Mouse (Mus musculus) thymus, postnatal 36 days (tissue): ENCODE data around the gene Gatd1.
"Not testable (repeated sequence)": the region's sequence is repeated elsewhere in the genome, so short reads cannot be mapped to it uniquely, and the experiment has no call there.

Experiments used
- DNase-seq, 2 experiments: peaks; one replicate each; pipeline ENCODE4 v3.0.0; 2022; ENCODE audit warnings: mixed read lengths in 2 of 2

Gatd1 gene

DNA sequence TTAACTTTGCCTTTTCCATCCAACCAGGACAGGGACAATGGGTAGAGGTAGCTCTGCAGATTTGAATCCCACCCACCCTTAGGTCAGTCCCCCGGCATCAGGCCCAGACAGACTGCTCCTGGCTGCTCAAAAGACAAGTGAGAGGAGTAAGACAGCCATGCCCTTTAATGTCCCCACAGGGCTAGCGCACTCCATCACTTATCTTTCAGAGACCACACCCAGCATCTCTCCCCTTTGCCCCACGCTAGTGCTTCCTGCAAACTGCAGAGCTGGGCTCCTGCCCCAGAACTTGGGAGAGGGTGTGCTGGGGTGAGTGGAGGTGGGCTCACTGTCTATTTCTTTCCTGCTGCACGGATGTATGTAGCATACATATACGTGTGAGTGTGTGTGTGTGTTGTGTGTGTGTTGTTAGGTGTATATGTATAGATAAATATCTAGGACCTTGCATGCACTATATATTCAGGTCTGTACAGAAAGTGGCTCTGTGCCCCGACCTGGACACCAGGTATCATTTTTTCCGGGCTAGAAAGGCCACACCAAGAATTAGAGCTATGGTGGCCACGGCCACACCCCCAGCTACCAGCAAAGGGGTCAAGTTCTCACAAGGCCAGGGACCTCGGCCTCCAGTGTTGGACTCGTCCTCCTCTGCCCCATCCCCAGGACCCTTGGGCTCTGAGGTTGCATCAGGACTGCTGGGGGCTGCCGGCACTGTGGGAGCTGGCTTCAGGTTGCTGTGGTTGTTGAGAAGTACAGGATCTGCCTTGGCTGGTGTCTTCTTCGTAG is 13.2 kb upstream of the Gatd1 start:
- no peak for DNase-seq

DNA sequence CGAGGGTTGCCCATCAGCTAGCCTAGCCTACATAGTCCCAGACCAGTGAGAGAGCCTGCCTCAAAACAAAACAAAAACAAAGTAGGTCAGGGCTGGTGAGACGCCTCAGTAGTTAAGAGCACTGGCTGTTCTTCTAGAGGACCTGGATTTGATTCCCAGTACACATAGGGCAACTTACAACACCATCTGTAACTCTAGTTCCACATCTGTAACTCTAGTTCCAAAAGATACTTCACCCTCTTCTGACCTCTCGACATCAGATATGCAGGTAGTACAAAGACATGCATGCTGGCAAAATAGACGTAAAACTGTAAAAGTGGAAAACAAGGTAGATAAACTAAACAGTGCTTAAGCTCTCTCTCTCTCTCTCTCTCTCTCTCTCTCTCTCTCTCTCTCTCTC is 9.9 kb upstream of the Gatd1 start:
- no peak for DNase-seq

DNA sequence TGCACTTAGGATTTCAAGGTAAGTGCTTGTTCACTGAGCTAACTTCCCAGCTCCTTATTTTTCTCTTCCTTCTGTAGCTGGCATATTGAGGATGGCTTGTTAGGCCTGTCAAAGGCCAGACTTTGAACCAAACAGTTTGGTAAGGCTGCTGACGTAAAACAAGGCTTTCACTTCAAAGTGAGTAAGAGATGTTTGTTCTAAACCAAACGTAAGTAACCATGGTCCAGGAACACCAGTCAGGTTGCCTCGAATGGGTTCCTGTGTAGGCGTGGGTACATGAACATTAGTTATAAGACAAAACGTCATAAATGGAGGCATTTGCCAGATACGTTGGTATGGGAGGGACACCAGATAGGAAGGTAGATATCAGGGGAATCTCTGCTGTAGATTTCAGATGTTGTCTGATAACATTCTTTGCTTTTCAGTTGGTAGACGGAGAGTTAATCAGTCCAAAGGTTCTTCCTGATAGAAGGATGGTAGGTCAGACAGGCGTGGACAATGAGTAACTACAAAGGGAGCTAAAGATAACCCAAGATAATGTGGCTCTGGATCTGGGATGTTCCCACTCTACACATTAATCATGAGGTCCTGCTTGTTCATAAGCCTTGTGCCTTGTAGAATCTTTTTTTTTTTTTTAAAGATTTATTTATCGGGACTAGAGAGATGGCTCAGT is 6.2 kb upstream of the Gatd1 start:
- DNase-seq: no peak

DNA sequence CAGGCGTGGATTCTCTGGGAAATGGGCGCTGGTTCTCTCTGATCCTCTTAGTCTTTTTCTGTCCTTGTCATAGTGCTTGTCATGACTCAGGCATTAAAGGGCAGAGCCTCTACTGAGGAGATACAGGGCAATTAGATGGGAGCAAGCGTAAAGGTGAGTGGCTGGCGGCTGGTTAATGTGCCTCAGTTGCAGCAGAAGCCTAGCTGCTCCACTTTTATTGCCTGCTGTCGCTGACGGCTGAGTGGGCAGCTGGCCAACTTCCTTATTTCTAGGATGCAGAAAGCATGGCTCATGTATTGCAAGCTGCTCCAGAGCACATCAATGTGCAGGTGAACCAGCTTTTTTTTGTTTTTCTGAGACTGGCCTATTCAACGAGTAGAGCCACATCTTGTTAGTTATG is 5.0 kb upstream of the Gatd1 start:
- no peak for DNase-seq

DNA sequence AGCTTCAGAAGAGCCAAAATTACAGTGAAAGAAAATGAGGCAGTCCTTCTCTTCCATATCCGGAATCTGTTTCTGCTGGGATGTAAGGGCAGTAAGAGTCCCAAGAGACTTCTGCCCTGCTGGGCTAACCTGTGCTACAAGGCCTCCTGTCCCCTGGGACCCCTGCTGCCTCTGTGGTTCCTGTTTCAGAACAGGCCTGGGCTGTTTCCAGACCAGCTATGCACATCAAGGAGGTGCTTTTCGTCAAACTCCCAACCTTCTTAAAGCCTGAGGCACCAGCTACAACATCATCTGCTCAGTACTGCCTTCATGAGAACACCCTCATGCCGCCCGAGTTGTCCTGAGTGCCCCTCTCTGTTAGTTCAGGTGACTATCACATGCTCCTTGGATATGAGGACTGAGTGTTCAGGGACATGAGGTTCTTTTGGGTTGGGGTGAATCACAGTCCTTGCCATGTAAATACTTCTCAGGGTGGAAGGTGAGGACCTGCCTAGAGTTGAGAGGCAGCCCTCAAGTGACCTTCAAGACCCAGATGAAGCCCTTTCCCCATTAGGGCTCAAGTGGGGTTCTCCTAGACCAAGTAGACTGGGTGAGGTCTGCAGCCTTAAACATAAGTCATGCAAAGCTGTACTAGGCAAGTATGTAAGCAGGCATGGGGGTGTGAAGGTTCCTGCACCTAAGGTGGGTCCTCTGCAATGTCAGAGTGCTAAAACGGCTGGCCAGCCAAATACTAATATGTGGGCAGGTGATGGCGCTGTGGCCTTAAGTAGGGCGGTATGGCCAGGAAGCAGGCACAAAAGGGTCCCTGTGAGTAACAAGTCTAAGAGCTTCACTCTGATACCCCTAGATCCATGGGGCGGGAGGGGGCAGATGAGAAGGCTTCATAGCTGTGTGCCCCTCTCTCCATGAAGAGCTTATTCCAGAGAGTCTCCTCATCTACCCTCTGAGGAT is 4.1 kb upstream of the Gatd1 start:
- no peak for DNase-seq

DNA sequence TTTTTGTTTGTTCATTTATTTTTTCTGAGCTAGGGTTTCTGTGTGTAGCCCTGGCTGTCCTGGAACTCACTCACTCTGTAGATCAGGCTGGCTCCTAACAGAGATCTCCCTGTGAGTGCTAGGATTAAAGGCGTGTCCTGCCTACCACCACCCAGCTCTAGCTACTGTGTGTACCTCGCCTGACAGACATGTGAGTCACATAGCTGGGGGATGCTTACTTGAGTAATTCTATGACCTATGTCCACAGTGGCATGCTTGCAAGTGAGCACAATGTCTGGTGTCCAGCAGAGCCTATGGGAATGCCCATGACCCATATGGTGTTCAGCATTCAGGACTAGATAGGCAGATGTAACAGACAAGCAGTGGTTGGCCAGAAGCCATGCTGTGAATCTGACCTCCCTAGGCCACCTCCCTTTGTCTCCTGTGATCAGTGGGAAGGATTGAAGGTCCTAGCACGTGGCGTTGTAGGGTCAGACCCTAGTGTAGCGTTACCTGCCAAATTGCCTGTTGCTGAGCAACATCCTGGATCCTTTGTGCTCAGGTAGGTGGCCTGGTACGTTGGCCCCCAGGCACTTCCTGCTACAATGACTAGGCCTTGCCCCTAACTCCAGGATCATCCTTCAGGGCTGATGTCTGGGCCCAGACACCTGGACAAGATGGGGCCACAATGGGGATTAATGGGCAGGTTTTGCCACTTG is 2.4 kb upstream of the Gatd1 start:
- peak in 1 of 2 experiments; percentile 6 for DNase-seq

DNA sequence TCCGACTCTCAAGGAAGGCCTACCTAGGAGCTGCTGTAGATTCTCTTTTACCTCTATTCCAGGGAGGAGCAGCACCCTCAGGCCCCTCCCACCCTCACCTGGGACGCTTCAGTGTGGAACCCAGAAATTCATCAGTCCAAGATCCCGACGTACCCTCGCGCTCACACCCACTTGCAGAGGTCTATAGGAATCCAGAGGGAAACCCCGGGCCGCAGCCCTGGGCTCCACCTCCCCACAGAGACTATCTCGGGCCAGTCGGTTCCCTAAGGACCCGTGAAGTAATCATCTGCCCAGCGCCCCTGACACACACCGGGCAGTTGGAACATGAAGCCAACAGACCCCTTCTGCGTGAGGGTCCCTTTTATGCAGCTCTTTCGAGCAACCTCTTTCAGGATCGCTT is 605 bp downstream of the Gatd1 start:
- DNase-seq: peak; percentile 16 to 37

DNA sequence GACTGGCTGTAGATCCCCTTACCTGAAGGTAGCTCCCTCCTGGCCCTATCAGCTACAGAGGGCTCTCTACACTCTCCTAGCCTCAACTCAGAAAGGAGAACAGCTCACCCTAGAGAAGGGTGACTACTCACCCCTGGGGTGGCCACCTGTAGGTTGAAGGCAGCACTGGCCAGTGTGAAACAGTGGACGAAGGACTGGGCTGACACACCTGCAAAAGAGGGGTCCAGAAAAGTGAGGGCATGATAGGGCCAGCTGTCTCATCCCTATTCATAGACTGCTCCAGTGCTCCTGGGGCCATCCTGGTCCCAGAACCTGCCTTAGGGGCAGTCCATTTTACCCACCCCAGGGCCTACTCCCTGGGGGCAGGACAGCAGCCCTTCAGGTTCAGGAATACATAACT is 2.3 kb downstream of the Gatd1 start:
- peak in 1 of 2 experiments; percentile 8 for DNase-seq

DNA sequence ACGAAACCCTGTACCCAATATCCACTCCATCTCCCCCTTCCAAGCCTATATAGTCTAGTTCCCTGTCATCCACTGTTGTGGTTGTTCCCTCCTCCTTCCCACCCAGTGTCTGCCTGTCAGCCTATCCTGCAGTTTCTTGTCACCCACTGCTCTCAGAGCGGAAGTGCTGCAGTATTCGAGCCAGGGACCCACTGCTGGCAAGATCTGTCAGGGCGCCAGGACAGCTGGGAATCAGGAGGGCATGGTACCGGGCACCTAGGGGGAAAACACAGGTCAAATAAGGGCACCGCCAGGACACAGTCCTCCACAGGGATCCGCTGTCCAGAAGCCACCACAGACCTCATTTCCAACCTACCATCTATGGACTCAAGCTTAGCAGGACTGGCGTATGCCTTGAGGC is 3.3 kb downstream of the Gatd1 start:
- peak in 1 of 2 experiments; percentile 7 for DNase-seq

DNA sequence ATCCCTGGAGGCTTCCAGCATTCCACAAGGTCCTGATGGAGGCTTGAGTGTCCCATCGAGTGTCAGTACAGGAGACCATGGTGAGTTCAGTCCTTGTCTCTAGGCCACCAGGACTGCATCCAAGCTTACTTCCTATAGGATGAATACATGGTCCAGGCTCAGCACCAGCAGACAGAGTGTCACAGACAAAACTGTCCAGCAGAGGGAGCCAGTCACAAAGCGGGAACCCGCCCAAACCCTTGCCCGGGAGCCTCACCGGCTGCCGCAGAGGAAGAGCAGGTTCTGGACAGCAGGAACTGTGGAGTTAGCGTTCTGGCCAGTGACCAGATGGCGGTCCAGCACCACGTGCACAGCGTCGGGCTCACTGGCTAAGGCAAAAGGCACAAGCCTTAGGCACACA is 5.1 kb downstream of the Gatd1 start:
- DNase-seq: peak; percentile 74 to 78

DNA sequence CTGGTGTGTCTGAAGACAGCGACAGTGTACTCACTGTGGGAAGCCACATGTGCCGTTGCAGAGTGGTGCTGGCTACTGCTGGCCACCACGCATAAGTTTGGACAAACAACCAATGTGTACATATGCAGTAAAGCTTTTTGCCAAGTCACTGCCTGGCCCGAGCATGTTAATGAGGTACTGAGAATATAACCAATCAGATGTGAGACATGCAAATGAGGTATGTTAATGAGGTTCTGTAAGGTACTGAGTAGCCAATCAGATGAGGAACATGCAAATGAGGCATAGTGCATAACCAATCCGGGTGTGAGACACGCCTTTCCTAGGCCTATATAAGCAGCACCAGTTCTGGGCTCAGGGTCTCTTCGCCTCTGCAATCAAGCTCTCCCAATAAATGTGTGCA is 6.3 kb downstream of the Gatd1 start:
- not testable (repeated sequence) for DNase-seq

DNA sequence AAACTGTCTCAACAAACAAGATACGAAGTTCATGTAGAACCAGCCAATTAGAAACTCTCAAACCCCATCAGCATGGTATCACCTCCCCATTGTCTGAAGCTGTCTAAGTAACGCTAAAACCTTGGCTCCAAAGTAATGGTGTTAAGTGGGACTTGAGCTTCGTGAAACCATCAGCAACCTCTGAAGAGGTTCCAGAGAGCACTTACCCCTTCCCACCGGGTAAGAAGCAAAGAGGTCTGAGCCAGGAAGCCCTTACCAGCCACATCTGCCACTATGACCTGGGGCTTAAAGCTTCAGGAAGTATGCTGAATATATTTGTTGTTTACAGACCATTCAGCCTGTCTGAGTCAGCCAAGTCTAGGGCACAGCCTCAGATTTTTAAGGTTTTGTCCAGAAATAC is 8.5 kb downstream of the Gatd1 start:
- DNase-seq: no peak

DNA sequence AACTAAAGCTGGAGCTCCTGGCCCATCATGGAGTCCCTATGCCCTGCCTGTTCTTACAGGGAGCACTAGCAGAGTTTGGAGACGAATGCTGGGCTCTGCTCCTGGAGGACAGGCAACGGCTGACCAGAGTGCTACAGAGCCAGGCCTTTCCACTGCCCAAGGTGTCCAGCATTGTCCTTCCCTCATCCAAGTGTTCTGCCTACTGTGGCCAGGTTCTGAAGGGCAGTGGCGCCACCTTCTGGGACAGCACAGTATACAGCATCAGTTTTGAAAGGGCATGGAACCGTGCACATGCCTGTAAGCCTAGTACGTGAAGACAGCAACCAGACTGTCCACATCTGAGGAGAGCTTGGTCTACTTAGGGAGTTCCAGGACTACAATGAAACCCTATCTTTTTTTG is 10.6 kb downstream of the Gatd1 start:
- peak; percentile 51 to 52 for DNase-seq

DNA sequence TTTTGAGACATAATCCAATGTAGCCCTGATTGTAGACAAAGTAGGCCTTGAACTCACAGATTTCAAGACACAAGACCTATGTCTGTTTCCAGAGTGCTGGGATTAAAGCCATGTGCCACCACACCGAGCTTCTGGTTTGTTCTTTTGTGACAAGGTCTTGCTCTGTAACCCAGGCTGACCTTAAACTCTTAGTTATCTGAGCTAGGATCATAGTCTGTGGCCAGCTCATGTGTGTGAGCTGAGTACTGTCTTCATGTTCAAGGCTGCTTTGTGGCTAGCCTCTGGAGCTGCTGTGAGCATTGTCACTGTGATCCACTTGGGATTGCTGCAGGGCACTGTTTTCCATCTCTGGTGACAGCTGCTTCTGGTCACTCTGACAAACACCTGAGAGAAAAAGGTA is 18.6 kb downstream of the Gatd1 start:
- DNase-seq: no peak

DNA sequence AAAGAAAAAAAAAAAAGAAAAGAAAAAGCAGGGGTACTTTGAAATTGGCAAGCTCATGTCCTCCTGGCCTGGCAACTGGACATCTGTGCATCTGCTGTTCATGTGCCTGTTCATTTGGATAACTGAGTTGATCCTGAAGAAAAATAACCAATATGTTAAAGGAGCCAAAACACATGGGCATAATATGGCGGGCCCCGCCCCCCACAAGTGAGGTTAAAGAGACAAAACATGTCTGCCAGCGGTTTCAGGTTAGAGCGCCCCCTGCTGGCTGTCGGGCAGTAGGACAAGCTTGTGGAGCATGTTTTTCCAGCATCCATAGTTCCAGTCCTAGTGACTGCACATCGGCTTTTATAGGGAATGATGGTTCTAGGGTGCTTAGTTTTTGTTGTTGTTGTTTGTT is 19.2 kb downstream of the Gatd1 start:
- DNase-seq: peak; percentile 66 to 74

DNA sequence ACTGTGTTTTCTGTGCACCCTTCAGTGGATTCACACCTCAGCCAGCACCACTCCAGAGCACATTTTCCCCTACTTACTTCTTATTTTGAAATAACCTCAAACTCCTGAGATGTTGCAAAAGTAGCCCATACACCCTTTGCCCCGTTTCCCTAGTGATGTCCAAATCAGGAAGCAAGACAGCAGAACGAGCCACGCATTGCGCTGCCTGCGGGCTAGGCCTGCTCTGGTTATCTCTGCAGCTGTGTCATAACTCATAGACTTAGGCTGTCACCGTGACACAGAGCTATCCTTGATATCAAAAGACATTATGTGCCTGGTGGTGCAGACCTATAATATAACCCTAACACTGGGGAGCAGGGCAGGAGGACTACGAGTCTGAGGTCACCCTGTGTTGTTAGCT is 19.8 kb downstream of the Gatd1 start:
- no peak for DNase-seq

DNA sequence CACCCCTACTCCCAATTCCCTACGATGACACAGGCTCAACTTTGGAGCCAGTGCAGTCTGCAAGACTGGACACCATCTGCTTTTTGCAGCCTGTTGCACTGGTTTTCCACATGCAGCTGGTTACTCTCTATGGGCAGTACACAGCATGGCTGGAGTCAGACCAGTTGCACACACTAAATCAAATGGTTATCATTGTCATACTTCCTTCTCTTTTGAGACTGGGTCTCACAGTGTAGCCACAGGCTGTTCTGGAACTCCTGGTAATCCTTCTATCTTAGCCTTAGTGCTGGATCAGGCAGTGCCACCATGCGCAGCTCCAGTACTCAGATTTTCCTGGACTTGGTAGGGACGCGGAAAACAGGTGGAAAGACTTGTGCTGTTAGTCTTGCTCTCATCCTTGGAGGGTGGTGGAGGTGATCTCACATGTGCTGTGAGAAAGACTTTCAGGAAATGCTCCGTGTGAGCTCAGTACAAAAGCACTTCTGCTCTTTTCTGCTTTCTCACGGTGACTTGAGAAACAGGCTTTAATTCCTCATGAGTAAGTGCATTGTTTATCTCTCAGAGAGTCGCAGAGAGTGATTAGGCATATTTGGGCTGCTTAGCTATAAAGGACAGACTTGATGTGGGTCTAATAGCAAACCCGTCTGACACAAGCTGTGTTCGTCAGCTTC is 21.2 kb downstream of the Gatd1 start:
- no peak for DNase-seq

DNA sequence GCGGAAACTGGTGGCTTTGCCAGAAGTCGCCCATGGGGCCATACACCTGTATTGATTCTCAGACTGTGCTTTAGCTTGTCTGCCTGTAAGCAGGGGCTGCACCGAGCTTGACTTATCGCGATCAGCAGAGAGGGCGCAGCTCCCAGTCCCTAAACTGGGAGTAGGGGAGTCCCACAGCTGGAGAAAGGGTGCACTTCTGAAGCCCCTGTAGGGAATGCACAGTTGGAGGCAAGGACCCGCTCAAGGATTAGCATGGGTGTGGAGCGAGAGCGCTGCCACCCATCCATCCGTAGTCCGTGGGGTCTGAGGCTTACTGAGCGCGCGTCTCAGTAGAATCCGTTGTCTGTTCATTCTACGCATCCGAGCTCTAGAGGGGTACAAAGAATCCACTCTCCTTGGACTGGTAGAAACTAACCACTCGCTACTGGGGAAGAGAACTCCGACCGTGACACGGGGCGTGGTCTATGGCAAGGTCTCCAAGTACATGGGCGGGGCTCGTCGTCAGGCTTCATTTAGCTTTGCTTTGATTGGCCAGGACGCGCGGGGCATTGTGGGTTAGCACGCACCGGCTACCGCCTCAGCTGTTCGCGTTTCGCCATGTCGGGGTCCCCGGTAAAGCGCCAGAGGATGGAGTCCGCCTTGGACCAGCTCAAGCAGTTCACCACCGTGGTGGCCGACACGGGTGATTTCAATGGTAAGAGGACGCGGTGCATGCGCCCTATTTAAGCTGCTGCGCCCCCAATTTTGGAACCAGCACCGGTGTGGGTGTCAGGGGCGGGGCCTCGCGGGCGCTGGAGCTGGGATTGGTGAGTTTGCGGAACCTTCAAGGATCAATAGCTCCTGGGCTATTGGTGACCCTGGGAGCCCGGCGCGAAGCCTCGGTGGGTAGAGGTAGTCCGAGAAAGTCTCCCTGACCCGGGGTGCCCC is 22.0 kb downstream of the Gatd1 start, which contains the start of gene Taldo1:
TSS of gene Taldo1 (plus strand) at position 575 of the 927 bp plus-strand sequence.
- DNase-seq: peak; percentile 97

DNA sequence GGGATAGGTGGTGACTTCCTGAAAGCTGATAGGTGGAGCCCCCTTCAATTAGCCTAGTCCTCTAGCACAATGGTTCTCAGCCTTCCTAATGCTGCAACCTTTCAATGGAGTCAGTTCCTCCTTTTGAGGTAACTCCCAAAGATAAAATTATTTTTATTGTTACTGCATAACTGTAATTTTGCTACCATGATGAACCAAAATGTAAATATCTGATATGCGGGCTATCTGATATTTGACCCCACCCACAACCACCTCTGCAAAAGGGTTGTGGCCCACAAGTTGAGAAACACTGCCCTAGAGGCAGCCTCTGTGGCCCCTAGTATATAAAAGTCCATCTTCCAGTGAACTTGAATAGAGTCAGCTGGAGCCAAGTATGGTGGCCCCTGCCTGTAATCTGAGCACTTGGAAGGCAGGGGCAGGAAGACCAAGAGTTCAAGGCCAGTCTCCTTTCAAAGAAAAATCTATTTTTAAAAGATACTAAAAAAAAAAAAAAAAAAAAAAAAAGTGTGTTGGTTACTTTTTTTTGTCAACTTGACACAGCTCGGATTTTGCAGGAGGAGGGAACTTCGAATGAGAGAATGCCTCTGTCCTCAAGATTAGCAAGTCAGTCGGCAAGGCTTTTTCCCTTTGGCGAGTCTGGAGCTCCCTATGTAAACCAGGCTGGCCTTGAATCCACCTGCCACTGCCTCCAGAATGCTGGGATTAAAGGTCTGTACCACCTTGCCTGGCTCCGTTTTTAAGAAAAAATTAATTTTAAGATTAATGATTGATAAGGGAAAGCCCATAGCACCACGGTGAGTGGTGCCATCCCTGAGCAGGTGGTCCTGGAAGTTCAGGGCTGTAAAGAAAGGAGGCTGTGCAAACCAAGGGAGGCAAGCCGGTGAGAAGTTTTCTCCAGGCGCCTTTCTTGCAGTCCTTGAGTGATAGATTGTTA is 23.3 kb downstream of the Gatd1 start:
- DNase-seq: no peak
